In genomic region chr10:127286730-127287129, GRCm38 (mm10) we compare ENCODE assay signal across 7 mouse cellular contexts. TPM values are rescaled to one million over a fixed set of nuclear protein-coding genes. Genes with fewer than 3 reads are reported as not detected.
DNase-seq lines count a peak whose midpoint lies in the region; ATAC-seq and TF ChIP-seq lines count a peak whose summit lies in the region.

No protein-coding gene starts in this region.

- H3K27me3 ChIP-seq in forebrain, embryonic 11.5 days (ENCODE audit: control insufficient read depth, insufficient read depth, low read length) = no peaks in the 10 kb centered on the region
- H3K27me3 ChIP-seq in limb, embryonic 13.5 days = no peaks in the 10 kb centered on the region

- H3K4me1 ChIP-seq in forebrain, embryonic 11.5 days (replicated peaks; ENCODE audit: control insufficient read depth, insufficient read depth, low read length) = peaks cover 17% of the 10 kb centered on the region
- peaks cover 49% of the 10 kb centered on the region for H3K4me1 ChIP-seq in limb, embryonic 13.5 days
- peaks cover 46% of the 10 kb centered on the region for H3K4me1 ChIP-seq in olfactory bulb, adult 2 months (ENCODE audit: control insufficient read depth, insufficient read depth, low read length)

- no peaks in the 10 kb centered on the region for H3K9me3 ChIP-seq in forebrain, embryonic 11.5 days (ENCODE audit: control insufficient read depth, low read length)
- H3K9me3 ChIP-seq in limb, embryonic 13.5 days = no peaks in the 10 kb centered on the region

- DNase-seq in retina, postnatal 1 day = peak; percentile 40
- no peak for DNase-seq in retina, embryonic 14.5 days (ENCODE audit: low spot score)
- DNase-seq in forebrain, embryonic 11.5 days (ENCODE audit: low spot score) = no peak
- no peak for DNase-seq in layer of hippocampus, postnatal 36 days
- no peak for DNase-seq in left cerebral cortex, adult 18-20 months (ENCODE audit: low spot score in 2 of 2)

- H3K27ac ChIP-seq in forebrain, embryonic 11.5 days (ENCODE audit: low read depth, low read length) = no peak overlapping the region
- 0 out of 2 replicates have a peak overlapping the region, but pooled peaks have one; percentile 98 for H3K27ac ChIP-seq in limb, embryonic 13.5 days
- H3K27ac ChIP-seq in olfactory bulb, adult 2 months (ENCODE audit: insufficient read depth, low read depth, low read length) = no peak overlapping the region

- H3K4me3 ChIP-seq in forebrain, embryonic 11.5 days (ENCODE audit: low read depth, low read length) = peak overlapping the region; percentile 49; the same call in 1 of the 2 replicates
- peak overlapping the region; percentile 70 for H3K4me3 ChIP-seq in limb, embryonic 13.5 days
- H3K4me3 ChIP-seq in olfactory bulb, adult 2 months (ENCODE audit: insufficient read depth, low read depth, low read length) = 0 out of 2 replicates have a peak overlapping the region, but pooled peaks have one; percentile 86

- WGBS in forebrain, embryonic 11.5 days = 57% methylated on average over 7 of the region's 7 CpGs
- WGBS in limb, embryonic 13.5 days = 64% methylated on average over 7 of the region's 7 CpGs
- 50% methylated on average over 7 of the region's 7 CpGs for WGBS in olfactory bulb, adult 2 months

- H3K4me2 ChIP-seq in forebrain, embryonic 11.5 days (ENCODE audit: low read depth, low read length, severe bottlenecking) = peak overlapping the region; percentile 90; the same call in 1 of the 2 replicates
- peak overlapping the region; percentile 95 for H3K4me2 ChIP-seq in limb, embryonic 13.5 days (replicated peaks)

- H3K9ac ChIP-seq in forebrain, embryonic 11.5 days (ENCODE audit: low read length) = no peak overlapping the region; the same call in 1 of the 2 replicates
- H3K9ac ChIP-seq in limb, embryonic 13.5 days = peak overlapping the region; percentile 82

- ATAC-seq in forebrain, embryonic 11.5 days (replicated peaks; ENCODE audit: low FRiP score) = no peak
- no peak for ATAC-seq in limb, embryonic 13.5 days (ENCODE audit: low FRiP score, low read depth)

- no peak for TF ChIP-seq POLR2A in olfactory bulb, adult 2 months (IDR thresholded peaks at IDR 0.05; ENCODE audit: insufficient read depth, low read depth, low read length)

- TF ChIP-seq CTCF in olfactory bulb, adult 2 months (IDR thresholded peaks at IDR 0.05; ENCODE audit: insufficient read depth, low read depth, low read length) = no peak

- peaks cover 20% of the 10 kb centered on the region; the same call in 1 of the 2 replicates for H3K36me3 ChIP-seq in forebrain, embryonic 11.5 days (ENCODE audit: control insufficient read depth, insufficient read depth, low read length)
- H3K36me3 ChIP-seq in limb, embryonic 13.5 days = peaks cover 58% of the 10 kb centered on the region

RNA-seq across cellular contexts. Expression of gene Mbd6, which starts 2.1 kb away (rescaled TPM):
- polyA plus RNA-seq in forebrain, embryonic 11.5 days (2014; fragmentation: Nextera tagmentation; extraction: Ambion mirVana) = 22.6 and 24.0 TPM in 2 replicates
- polyA plus RNA-seq in limb, embryonic 13.5 days (2015; fragmentation: Nextera tagmentation; extraction: Ambion mirVana) = 15.0 and 16.7 TPM in 2 replicates
- not detected in 2 replicates for polyA plus RNA-seq in olfactory bulb, adult 2 months (2012; ENCODE audit: insufficient read depth, insufficient read length, low replicate concordance, missing spikeins)
- 10 to 100 TPM; 36.5 to 52.5 TPM for total RNA-seq in layer of hippocampus, postnatal 36 days (2021)
- 10 to 100 TPM; 43.5 to 46.3 TPM for total RNA-seq in left cerebral cortex, adult 18-20 months (2021)

RNA-seq across cellular contexts. Expression of gene Dctn2, which starts 20.6 kb away (rescaled TPM):
- polyA plus RNA-seq in forebrain, embryonic 11.5 days (2014; fragmentation: Nextera tagmentation; extraction: Ambion mirVana) = 202 and 207 TPM in 2 replicates
- polyA plus RNA-seq in limb, embryonic 13.5 days (2015; fragmentation: Nextera tagmentation; extraction: Ambion mirVana) = 188 and 192 TPM in 2 replicates
- not detected in 2 replicates for polyA plus RNA-seq in olfactory bulb, adult 2 months (2012; ENCODE audit: insufficient read depth, insufficient read length, low replicate concordance, missing spikeins)
- total RNA-seq in layer of hippocampus, postnatal 36 days (2021) = 100 to 1,000 TPM; 254 to 258 TPM
- total RNA-seq in left cerebral cortex, adult 18-20 months (2021) = 100 to 1,000 TPM; 260 TPM

RNA-seq across cellular contexts. Expression of gene Kif5a, which starts 23.6 kb away (rescaled TPM):
- 21.7 and 23.6 TPM in 2 replicates for polyA plus RNA-seq in forebrain, embryonic 11.5 days (2014; fragmentation: Nextera tagmentation; extraction: Ambion mirVana)
- polyA plus RNA-seq in limb, embryonic 13.5 days (2015; fragmentation: Nextera tagmentation; extraction: Ambion mirVana) = 4.2 and 4.8 TPM in 2 replicates
- polyA plus RNA-seq in olfactory bulb, adult 2 months (2012; ENCODE audit: insufficient read depth, insufficient read length, low replicate concordance, missing spikeins) = 72.6 and 160 TPM in 2 replicates
- 100 to 1,000 TPM; 715 to 742 TPM for total RNA-seq in layer of hippocampus, postnatal 36 days (2021)
- 1,000 to 10,000 TPM; 1,032 to 1,108 TPM for total RNA-seq in left cerebral cortex, adult 18-20 months (2021)

RNA-seq across cellular contexts. Expression of gene Mars, which starts 24.9 kb away (rescaled TPM):
- 191 and 195 TPM in 2 replicates for polyA plus RNA-seq in forebrain, embryonic 11.5 days (2014; fragmentation: Nextera tagmentation; extraction: Ambion mirVana)
- polyA plus RNA-seq in limb, embryonic 13.5 days (2015; fragmentation: Nextera tagmentation; extraction: Ambion mirVana) = 118 and 122 TPM in 2 replicates
- not detected in 2 replicates for polyA plus RNA-seq in olfactory bulb, adult 2 months (2012; ENCODE audit: insufficient read depth, insufficient read length, low replicate concordance, missing spikeins)
- 10 to 100 TPM; 56.1 to 56.4 TPM for total RNA-seq in layer of hippocampus, postnatal 36 days (2021)
- total RNA-seq in left cerebral cortex, adult 18-20 months (2021) = 10 to 100 TPM; 53.3 to 57.9 TPM

RNA-seq across cellular contexts. Expression of gene Arhgap9, which starts 35.0 kb away (rescaled TPM):
- 0.88 and 1.7 TPM in 2 replicates for polyA plus RNA-seq in forebrain, embryonic 11.5 days (2014; fragmentation: Nextera tagmentation; extraction: Ambion mirVana)
- 5.2 and 5.4 TPM in 2 replicates for polyA plus RNA-seq in limb, embryonic 13.5 days (2015; fragmentation: Nextera tagmentation; extraction: Ambion mirVana)
- 260 TPM in 1 of 2 replicates, not detected in the other for polyA plus RNA-seq in olfactory bulb, adult 2 months (2012; ENCODE audit: insufficient read depth, insufficient read length, low replicate concordance, missing spikeins)
- 1 to 10 TPM in 1 of 2 experiments, under 1 TPM in 1; 0.86 to 1.0 TPM for total RNA-seq in layer of hippocampus, postnatal 36 days (2021)
- 1 to 10 TPM; 1.1 TPM for total RNA-seq in left cerebral cortex, adult 18-20 months (2021)
